Mouse (Mus musculus): Measurements from ENCODE around the gene Olfr552.

- TF ChIP-seq CTCF (IDR thresholded peaks at IDR 0.05; ENCODE audit: borderline replicate concordance, control insufficient read depth, extremely low read depth, insufficient read depth, low read length, poor library complexity) = no peak
- no peak for TF ChIP-seq POLR2A (IDR thresholded peaks at IDR 0.05; ENCODE audit: control insufficient read depth, extremely low read depth, insufficient read depth, low read length, poor library complexity)
Observed at GRCm38 (mm10) chr7:102597378-102598031, at the start of gene Olfr552.

Data from thymus, adult 2 months (tissue).